Mouse (Mus musculus) R1 (cell line): ENCODE measurements around the gene Psd4.

ENCODE experiments used
- DNase-seq: peaks from one replicate; pipeline ENCODE4 v3.0.0-alpha.2; 2018; ENCODE audit warnings: low read depth, low spot score

The Psd4 gene

DNA sequence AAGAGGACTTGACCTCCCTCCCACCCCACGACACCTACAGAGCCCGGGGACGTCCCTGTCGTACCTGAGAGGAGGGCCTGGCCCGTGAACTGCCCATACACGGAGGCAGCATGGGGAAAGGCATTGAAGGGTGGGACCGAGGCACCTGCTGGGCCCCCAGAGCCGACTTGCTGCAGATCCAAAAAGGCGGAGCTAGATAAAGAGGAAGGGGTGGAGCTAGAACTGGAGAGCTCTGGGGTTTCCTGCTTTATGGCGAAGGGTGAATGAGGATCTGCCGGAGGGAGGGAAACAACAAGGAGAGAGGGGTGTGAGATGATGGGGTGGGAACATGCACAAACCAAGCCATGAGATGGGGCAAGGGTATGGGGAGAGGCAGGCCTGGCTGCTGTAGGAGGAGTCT, 68.3 kb downstream of the Psd4 start:
- DNase-seq, result peak; percentile 24

GRCm38 (mm10) chr2:24440056-24440455, 72.7 kb downstream of the Psd4 start:
- no peak for DNase-seq

DNA sequence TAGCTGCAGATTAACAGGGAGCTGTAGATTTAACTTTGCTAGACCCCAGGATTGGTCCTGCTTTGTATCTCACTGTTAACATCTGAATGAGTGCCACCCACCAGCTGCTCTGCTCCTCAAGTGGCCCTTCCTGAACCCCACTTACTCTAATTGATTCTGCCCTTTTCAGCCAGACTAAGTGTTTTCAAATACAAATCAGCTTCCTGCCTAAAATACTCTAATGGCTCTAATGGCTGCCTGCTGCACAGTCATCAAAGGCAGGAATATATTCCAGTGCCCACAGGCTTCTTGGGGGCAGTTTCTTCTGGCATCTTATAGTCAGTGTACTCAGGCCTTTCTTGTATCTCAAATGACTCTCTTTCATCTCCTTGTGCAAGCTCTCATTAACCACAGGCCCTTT, 74.5 kb downstream of the Psd4 start:
- peak; percentile 70 for DNase-seq

DNA sequence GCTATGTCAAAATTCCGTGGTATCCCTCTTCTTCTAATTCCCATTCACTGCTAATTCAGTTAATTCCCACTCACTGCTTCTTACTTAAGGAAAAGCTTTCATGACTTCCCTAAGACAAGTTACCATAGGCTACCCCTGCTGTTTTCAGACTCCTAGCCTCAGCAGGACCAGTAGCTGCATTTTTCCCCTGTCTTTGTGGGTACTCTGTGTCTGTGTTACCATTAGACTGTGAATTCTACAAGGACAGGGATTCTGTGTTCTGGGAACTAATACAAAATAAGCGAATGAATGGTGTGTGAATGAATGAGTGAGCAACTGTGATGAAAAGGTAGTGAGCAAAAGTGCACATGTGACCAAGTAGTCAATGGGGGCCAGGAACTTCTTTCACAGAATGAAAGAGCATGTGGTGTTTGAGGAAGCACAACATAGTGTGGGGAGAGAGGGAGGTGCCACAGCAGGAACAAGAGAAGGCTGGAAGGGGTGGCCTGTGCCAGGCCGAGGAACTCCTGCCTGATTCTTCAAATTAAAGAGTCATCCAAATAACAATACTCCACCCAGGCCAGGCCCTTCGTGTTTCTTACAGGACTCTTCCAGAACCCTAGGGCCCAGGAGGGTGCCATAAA, 75.0 kb downstream of the Psd4 start:
- DNase-seq, result peak; percentile 37

DNA sequence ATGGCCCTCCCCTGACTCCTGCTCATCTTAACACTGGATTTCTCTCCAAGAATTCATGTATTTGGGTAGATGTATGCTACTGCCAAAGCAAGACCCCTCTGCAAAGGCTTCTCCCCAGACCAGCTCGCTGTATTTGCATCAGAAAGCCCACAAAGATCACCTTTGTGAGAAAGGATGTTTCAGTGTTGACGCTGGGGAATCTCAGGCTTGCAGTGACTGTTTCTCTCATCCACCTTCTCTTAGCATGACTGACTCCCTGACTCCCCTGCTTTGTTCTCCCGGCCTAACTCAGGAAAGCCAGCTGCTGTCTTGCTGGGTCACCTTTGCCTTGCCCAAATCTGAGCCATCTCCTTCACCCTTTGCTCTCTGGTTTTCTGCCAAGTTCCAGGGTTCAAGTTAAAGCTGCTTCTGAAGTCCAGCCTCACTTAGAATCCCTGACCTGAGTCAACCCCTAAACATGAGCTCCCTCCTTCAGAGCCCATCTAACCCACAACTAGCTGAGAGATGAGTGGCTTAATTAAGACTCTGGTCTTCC, 75.9 kb downstream of the Psd4 start:
- DNase-seq, result peak; percentile 70

DNA sequence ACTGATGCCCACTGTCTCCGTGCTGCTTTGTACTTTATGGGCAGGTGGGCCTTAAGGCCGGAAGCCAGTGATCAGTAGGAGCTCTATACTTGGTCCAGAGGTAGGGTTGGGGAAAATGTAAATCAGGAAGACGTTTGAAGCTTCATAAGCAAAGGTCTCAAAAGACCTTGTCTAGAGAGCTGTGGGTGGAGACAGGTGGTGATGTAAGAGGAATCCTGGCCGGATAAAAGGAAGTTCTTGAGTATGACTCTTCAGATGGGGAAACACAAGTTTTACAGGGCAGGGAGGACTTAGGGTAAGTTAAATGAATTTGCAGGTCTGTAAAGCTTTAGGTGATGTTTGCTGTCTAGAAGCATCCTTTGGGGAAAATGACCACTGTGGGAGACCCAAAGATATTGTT, 81.7 kb downstream of the Psd4 start:
- no peak for DNase-seq

- no peak for DNase-seq
These were observed 85.8 kb downstream of the Psd4 start for GRCm38 (mm10) chr2:24453206-24453605.

DNA sequence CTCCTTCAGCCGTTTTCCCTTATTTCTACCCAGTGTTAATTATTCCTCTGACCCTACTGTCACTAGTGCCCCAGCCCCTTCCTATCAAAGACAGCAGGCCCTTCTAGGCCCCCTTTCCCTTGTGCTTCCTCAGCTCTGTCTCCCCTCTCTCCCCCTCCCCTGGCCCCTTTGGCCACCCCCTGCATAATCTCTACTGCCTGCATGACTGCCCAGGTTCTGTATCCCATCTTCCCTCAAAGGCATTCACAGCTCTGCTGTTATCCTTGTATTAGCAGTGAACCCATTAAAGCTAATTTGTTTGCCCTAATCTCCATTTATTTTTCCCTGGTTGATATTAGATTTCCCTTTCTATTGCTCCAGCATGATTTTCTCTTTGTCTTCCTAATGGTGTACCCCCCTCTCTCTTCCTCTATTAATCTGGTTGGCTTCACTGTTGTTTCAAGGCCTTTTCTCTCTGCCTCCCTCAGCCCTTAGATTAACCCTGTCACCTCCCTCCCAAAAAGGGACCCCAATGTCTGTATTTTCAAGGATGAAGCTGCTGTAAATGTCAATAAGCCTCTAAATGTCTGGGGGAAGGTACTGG, 87.1 kb downstream of the Psd4 start:
- no peak for DNase-seq

GRCm38 (mm10) chr2:24455057-24455855, 87.9 kb downstream of the Psd4 start:
- DNase-seq, result no peak

DNA sequence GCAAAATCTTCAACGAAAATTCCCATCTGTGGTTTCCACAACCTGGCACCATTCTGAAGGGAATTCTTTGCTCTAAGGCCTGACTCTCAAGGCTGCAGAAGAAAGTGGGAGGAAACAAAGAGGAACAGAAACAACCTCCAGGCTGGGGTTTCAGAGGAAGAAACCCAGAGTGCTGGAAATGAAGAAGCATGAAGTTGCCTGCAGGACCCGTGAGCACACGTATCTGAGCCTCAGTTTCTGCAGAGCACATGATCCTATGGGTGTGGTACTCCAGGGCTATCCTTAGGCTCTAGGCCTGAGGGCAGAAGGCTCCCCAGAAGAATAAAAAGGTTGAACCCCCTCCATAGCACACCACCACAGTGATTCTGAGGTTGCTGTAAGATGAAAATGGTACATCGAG, 89.5 kb downstream of the Psd4 start:
- DNase-seq, result no peak

DNA sequence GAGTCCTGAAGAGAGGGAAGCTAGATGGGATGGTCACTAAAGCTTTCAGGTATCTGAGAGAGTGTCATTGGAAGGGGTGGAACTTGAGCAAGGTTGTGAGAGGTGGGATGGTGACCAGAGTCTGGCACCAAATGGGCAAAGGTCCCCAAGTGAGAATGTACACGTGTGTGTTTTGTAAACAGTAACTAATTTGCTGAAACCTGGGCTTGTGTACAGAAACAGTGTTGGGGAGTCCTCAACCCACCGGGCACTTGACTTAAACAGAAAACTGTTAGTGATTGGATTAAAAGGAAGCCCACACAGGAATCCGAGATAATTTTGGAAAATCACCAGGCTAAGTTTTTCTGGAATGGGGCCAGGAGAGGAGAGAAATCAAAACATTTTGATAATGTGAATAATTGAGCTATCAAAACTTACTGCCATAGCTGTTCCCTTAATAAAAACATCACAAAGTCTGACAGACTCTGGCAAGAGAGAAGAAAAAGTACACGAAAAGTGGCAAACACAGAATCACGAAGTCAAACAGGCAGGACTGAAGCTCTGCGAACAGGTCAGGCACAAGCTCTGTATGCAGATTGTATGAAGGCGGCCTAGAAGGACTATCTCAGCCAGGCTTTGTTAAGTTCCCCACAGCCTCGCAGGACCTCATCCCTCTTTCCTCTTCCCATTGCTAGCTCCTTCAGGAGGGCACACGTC, 92.9 kb downstream of the Psd4 start:
- DNase-seq, result no peak

DNA sequence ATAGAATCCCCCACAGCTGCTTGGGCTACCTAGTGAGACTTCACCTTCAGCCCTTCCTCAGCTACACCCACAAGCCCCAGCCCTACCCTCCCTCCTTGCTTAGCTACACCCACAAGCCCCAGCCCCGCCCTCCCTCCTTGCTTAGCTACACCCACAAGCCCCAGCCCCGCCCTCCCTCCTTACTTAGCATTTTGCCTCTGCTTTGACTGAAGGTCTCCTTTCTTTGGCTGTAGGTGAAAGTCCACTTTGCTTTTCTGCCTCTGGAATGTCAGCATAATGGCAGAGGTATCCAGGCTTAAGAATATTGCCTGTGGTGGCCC, 93.4 kb downstream of the Psd4 start:
- DNase-seq, result peak; percentile 76
